Mouse (Mus musculus) CH12.LX (cell line): ENCODE measurements around the gene Kcna10. TPM values are rescaled to one million over a fixed set of nuclear protein-coding genes. Genes with fewer than 3 reads are reported as not detected.

Experiments
- DNase-seq: peaks from one replicate; pipeline ENCODE4 v3.0.0-alpha.2; 2013; ENCODE audit errors: extremely low read depth
- H3K27ac ChIP-seq: 2 replicates; pipeline ENCODE4 v1.5.1; 2012; ENCODE audit warnings: low read depth, mild to moderate bottlenecking, control low read depth, moderate library complexity; ENCODE audit not compliant: insufficient read depth
- H3K27me3 ChIP-seq: replicated peaks from 2 replicates; pipeline ENCODE3; 2012; ENCODE audit warnings: inconsistent platforms
- H3K36me3 ChIP-seq, 2 experiments: replicated peaks in 1 of 2; 2 replicates each; pipeline versions ENCODE3 to v1.6.1; 2012; ENCODE audit warnings: inconsistent platforms in 1 of 2, low read length in 1 of 2, mild to moderate bottlenecking in 1 of 2, mixed read lengths in 1 of 2, moderate library complexity in 1 of 2; ENCODE audit not compliant: control insufficient read depth in 1 of 2, insufficient read depth in 1 of 2
- H3K4me1 ChIP-seq, 2 experiments: 2 replicates each; pipeline ENCODE4 v1.6.1; 2012; ENCODE audit warnings: inconsistent platforms in 1 of 2, moderate library complexity in 1 of 2; ENCODE audit not compliant: insufficient read depth in 2 of 2, control insufficient read depth in 1 of 2
- H3K4me2 ChIP-seq: 2 replicates; pipeline ENCODE4 v1.6.1; 2012; ENCODE audit warnings: low read depth, mild to moderate bottlenecking, control low read depth; ENCODE audit not compliant: poor library complexity, insufficient read depth, severe bottlenecking
- H3K4me3 ChIP-seq, 3 experiments: fragments of 150-350 bp in 1 of 3; sonication (generic) in 1 of 3; replicated peaks in 1 of 3; 2 replicates each; pipeline versions ENCODE3 to v1.5.1; 2011 to 2012; ENCODE audit warnings: low read depth in 2 of 3, low read length in 2 of 3, mild to moderate bottlenecking in 2 of 3, moderate library complexity in 2 of 3, control low read depth in 1 of 3, improper control_type of control experiment in 1 of 3, inconsistent platforms in 1 of 3, mixed read lengths in 1 of 3; ENCODE audit not compliant: poor library complexity in 1 of 3
- H3K79me2 ChIP-seq: replicated peaks from 2 replicates; pipeline ENCODE4 v1.6.1; 2012; ENCODE audit warnings: mild to moderate bottlenecking, moderate library complexity; ENCODE audit not compliant: control insufficient read depth, poor library complexity, insufficient read depth, severe bottlenecking; ENCODE audit errors: extremely low read depth
- H3K9ac ChIP-seq: 2 replicates; pipeline ENCODE4 v1.6.1; 2012; ENCODE audit warnings: low read depth, mild to moderate bottlenecking, control low read depth, moderate library complexity; ENCODE audit not compliant: insufficient read depth
- H3K9me3 ChIP-seq: replicated peaks from 2 replicates; pipeline ENCODE3; 2012; ENCODE audit warnings: low read length, inconsistent platforms, mixed read lengths
- BHLHE40 ChIP-seq: IDR thresholded peaks from 2 replicates; pipeline ENCODE4 v1.6.1; 2011; ENCODE audit warnings: mild to moderate bottlenecking, low read depth, low read length, improper control_type of control experiment
- CHD1 ChIP-seq: IDR thresholded peaks from 2 replicates; pipeline ENCODE4 v1.6.1; 2012; ENCODE audit warnings: low read depth, low read length, improper control_type of control experiment, inconsistent platforms
- CTCF ChIP-seq, 2 experiments: IDR thresholded peaks in 1 of 2; conservative IDR thresholded peaks in 1 of 2; 2 replicates each; pipeline ENCODE4 v1.5.1; 2011 to 2012; ENCODE audit warnings: low read depth in 2 of 2, low read length in 2 of 2, improper control_type of control experiment in 1 of 2, inconsistent platforms in 1 of 2, mild to moderate bottlenecking in 1 of 2, moderate library complexity in 1 of 2
- ELF1 ChIP-seq: IDR thresholded peaks from 2 replicates; pipeline ENCODE4 v1.6.1; 2014; ENCODE audit warnings: low read depth, mild to moderate bottlenecking, inconsistent platforms, low read length, improper control_type of control experiment
- ETS1 ChIP-seq: conservative IDR thresholded peaks from 2 replicates; pipeline ENCODE4 v1.6.1; 2012; ENCODE audit warnings: low read depth, mild to moderate bottlenecking, inconsistent platforms, low read length, improper control_type of control experiment, moderate library complexity
- GABPA ChIP-seq: IDR thresholded peaks from 2 replicates; pipeline ENCODE4 v1.6.1; 2012; ENCODE audit warnings: low read depth, low read length, improper control_type of control experiment, inconsistent platforms; ENCODE audit not compliant: insufficient replicate concordance
- HCFC1 ChIP-seq: IDR thresholded peaks from 2 replicates; pipeline ENCODE4 v1.6.1; 2012; ENCODE audit warnings: low read depth, mild to moderate bottlenecking, inconsistent platforms, low read length, improper control_type of control experiment
- IRF4 ChIP-seq: IDR thresholded peaks from 2 replicates; pipeline ENCODE4 v1.6.1; 2014; ENCODE audit warnings: low read depth, mild to moderate bottlenecking, inconsistent platforms, low read length, improper control_type of control experiment
- JUN ChIP-seq: IDR thresholded peaks from 2 replicates; pipeline ENCODE4 v1.6.1; 2011; ENCODE audit warnings: low read depth, mild to moderate bottlenecking, low read length, improper control_type of control experiment, moderate library complexity; ENCODE audit not compliant: insufficient read depth
- JUND ChIP-seq: conservative IDR thresholded peaks from 2 replicates; pipeline ENCODE4 v1.6.1; 2011; ENCODE audit warnings: low read depth, low read length, improper control_type of control experiment
- KAT2A ChIP-seq: IDR thresholded peaks from 2 replicates; pipeline ENCODE4 v1.6.1; 2012; ENCODE audit warnings: low read length, improper control_type of control experiment, inconsistent platforms; ENCODE audit not compliant: insufficient replicate concordance
- MAX ChIP-seq: IDR thresholded peaks from 2 replicates; pipeline ENCODE4 v1.6.1; 2011; ENCODE audit warnings: low read length, improper control_type of control experiment
- MAZ ChIP-seq: IDR thresholded peaks from 2 replicates; pipeline ENCODE4 v1.6.1; 2012; ENCODE audit warnings: low read depth, mild to moderate bottlenecking, inconsistent platforms, low read length, improper control_type of control experiment, moderate library complexity
- MEF2A ChIP-seq: IDR thresholded peaks from 2 replicates; pipeline ENCODE4 v1.6.1; 2014; ENCODE audit warnings: low read depth, mild to moderate bottlenecking, inconsistent platforms, low read length, improper control_type of control experiment, borderline replicate concordance
- MXI1 ChIP-seq: IDR thresholded peaks from 2 replicates; pipeline ENCODE4 v1.6.1; 2011; ENCODE audit warnings: mild to moderate bottlenecking, low read depth, low read length, improper control_type of control experiment
- MYC ChIP-seq: IDR thresholded peaks from 2 replicates; pipeline ENCODE4 v1.6.1; 2011; ENCODE audit warnings: low read depth, mild to moderate bottlenecking, improper control_type of control experiment, low read length
- NELFE ChIP-seq: IDR thresholded peaks from 2 replicates; pipeline ENCODE4 v1.6.1; 2011; ENCODE audit warnings: low read depth, low read length, improper control_type of control experiment
- NRF1 ChIP-seq: IDR thresholded peaks from 2 replicates; pipeline ENCODE4 v1.6.1; 2014; ENCODE audit warnings: low read depth, mild to moderate bottlenecking, inconsistent platforms, low read length, improper control_type of control experiment, moderate library complexity
- PAX5 ChIP-seq: IDR thresholded peaks from 2 replicates; pipeline ENCODE4 v1.6.1; 2012; ENCODE audit warnings: low read length, inconsistent platforms, mixed read lengths
- POLR2A ChIP-seq: IDR thresholded peaks from 2 replicates; pipeline ENCODE4 v1.6.1; 2011; ENCODE audit warnings: low read depth, mild to moderate bottlenecking, improper control_type of control experiment, low read length
- POLR2AphosphoS2 ChIP-seq: IDR thresholded peaks from 2 replicates; pipeline ENCODE4 v1.6.1; 2011; ENCODE audit warnings: low read depth, low read length, improper control_type of control experiment
- RAD21 ChIP-seq: IDR thresholded peaks from 2 replicates; pipeline ENCODE4 v1.6.1; 2011; ENCODE audit warnings: low read depth, mild to moderate bottlenecking, low read length, improper control_type of control experiment, moderate library complexity
- SIN3A ChIP-seq: IDR thresholded peaks from 2 replicates; pipeline ENCODE4 v1.6.1; 2012; ENCODE audit warnings: low read length, improper control_type of control experiment, inconsistent platforms
- TCF12 ChIP-seq: IDR thresholded peaks from 2 replicates; pipeline ENCODE4 v1.6.1; 2014; ENCODE audit warnings: low read depth, mild to moderate bottlenecking, inconsistent platforms, low read length, improper control_type of control experiment
- USF1 ChIP-seq: IDR thresholded peaks from 2 replicates; pipeline ENCODE4 v1.6.1; 2014; ENCODE audit warnings: low read depth, mild to moderate bottlenecking, inconsistent platforms, low read length, improper control_type of control experiment
- USF2 ChIP-seq: conservative IDR thresholded peaks from 2 replicates; pipeline ENCODE4 v1.6.1; 2011; ENCODE audit warnings: low read depth, low read length, improper control_type of control experiment
- ZC3H11A ChIP-seq: IDR thresholded peaks from 2 replicates; pipeline ENCODE4 v1.6.1; 2012; ENCODE audit warnings: low read depth, mild to moderate bottlenecking, inconsistent platforms, low read length, improper control_type of control experiment
- ZNF384 ChIP-seq: IDR thresholded peaks from 2 replicates; pipeline ENCODE4 v1.6.1; 2012; ENCODE audit warnings: low read depth, low read length, improper control_type of control experiment, inconsistent platforms
- dilution Hi-C: fragments of 300-500 bp; cut with MboI; formaldehyde crosslinking; loops from 2 replicates; pipeline ENCODE4 v1.14.3; 2020; ENCODE audit warnings: low sequenced_read_pairs; ENCODE audit not compliant: extremely low pct_unique_long_range_greater_than_20kb, extremely low pct_ligation_motif_present
- in situ Hi-C: fragments of 300-500 bp; cut with MboI; formaldehyde crosslinking; loops from 3 replicates; pipeline ENCODE4 v1.14.3; 2019; ENCODE audit warnings: low sequenced_read_pairs, low pct_ligation_motif_present, low pct_unique_long_range_greater_than_20kb, mixed read lengths
- polyA plus RNA-seq: library from polyadenylated mRNA; unstranded; fragments of >175 nt; gene quantifications from 2 replicates; pipeline ENCODE4 v1.2.1, GENCODE M21; 2012; ENCODE audit warnings: low read depth; ENCODE audit not compliant: insufficient read length
- total RNA-seq, 2 experiments: library from RNA; depleted of rRNA; stranded (reverse); fragments of 300-350 nt in 1 of 2; fragments of >200 nt in 1 of 2; gene quantifications; 2 replicates each; pipeline ENCODE4 v1.2.3; 2012 to 2014

Kcna10 gene
- total and polyA plus RNA-seq, 3 experiments: not detected

DNA sequence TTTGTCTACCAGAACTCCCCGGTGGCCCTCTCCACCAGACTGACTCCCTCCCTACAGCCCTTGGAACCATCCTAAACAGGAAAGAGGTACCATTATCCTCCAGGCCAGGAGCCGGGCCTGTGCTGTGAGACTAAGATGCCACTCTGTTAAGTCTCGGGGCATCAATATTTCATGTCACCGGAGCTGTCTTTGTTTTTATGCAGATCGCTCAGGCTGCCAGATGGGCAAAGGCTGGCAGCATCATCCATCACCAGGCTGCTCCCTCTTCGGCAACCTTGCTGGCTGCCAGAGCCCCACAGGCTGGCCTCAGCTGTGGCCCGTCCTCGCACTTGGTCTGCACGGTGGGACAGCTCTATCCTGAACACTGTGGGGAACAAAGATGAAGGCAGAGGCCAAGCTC lies 6.4 kb upstream of the Kcna10 start:
- Histone ChIP-seq H3K79me2 (no peaks in the 10 kb centered on the region), H3K9ac (no peak overlapping the region), H3K9me3 (no peaks in the 10 kb centered on the region), H3K36me3 (no peaks in the 10 kb centered on the region), H3K27ac (no peak overlapping the region), H3K4me1 (no peaks in the 10 kb centered on the region), H3K4me3 (no peak overlapping the region), H3K4me2 (no peak overlapping the region), H3K27me3 (peaks cover 27% of the 10 kb centered on the region)
- dilution Hi-C loops: no loop called here
- DNase-seq: no peak
- TF ChIP-seq POLR2A: no peak
- TF ChIP-seq USF2: no peak
- TF ChIP-seq HCFC1: no peak
- TF ChIP-seq GABPA: no peak
- no peak for TF ChIP-seq MAX
- TF ChIP-seq MAZ: no peak
- TF ChIP-seq PAX5: no peak
- TF ChIP-seq NRF1: no peak
- TF ChIP-seq ZC3H11A: no peak
- no peak for TF ChIP-seq KAT2A
- TF ChIP-seq NELFE: no peak
- no peak for TF ChIP-seq BHLHE40
- TF ChIP-seq MXI1: no peak
- no peak for TF ChIP-seq ELF1
- no peak for TF ChIP-seq CHD1
- no peak for TF ChIP-seq IRF4
- TF ChIP-seq MYC: no peak
- TF ChIP-seq ZNF384: no peak
- no peak for TF ChIP-seq USF1
- in situ Hi-C loops: no loop called here

DNA sequence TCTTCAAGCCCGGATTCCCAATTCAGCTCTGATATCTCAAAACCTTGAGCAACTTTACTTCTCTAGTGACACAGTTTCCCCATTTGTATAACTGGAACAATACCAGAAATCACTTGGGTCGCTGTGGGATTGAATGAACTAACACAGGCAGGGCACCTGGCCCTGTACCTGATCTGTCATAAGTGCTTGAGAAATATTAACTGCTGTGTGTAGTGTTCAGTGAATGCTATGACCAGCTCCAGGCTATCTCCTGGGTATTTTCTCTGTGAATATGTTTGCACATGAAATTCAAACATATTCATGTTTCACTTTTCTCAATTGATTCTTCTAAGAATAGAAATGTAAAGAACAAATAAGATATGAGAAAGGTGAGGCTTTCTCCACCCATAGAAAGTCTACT lies 2.0 kb upstream of the Kcna10 start:
- H3K4me3 ChIP-seq: no peak overlapping the region
- H3K9ac ChIP-seq: no peak overlapping the region
- H3K4me1 ChIP-seq: no peaks in the 10 kb centered on the region
- H3K36me3 ChIP-seq: no peaks in the 10 kb centered on the region
- H3K79me2 ChIP-seq: no peaks in the 10 kb centered on the region
- no peak overlapping the region for H3K27ac ChIP-seq
- dilution Hi-C loops: no loop called here
- no peaks in the 10 kb centered on the region for H3K9me3 ChIP-seq
- TF ChIP-seq ETS1 (no peak), RAD21 (no peak), KAT2A (no peak), ZC3H11A (no peak), ELF1 (no peak), MEF2A (no peak), POLR2AphosphoS2 (no peak), ZNF384 (no peak), JUND (no peak), PAX5 (no peak), TCF12 (no peak), NELFE (no peak), MYC (no peak), CTCF (conservative IDR thresholded peaks at IDR 0.05 in 1 of 2, IDR thresholded peaks at IDR 0.05 in 1 of 2; ENCODE audit: low read depth in 2 of 2, low read length in 2 of 2) (no peak), GABPA (no peak), JUN (no peak), SIN3A (no peak)
- TF ChIP-seq, all 38 proteins: peak for 0
- Histone ChIP-seq H3K27me3 (peaks cover 23% of the 10 kb centered on the region), H3K4me2 (no peak overlapping the region)
- in situ Hi-C loops: loop anchor here (10.0 kb wide), 2 partner anchors 86 to 246 kb away; no protein-coding TSS in a partner anchor
- no peak for DNase-seq
